Mouse (Mus musculus): Measurements from ENCODE around the gene Fam118b. TPM values are rescaled to one million over a fixed set of nuclear protein-coding genes. Genes with fewer than 3 reads are reported as not detected.
A peak's percentile ranks its signal among the peaks of the same experiment; 100 is the strongest.

The Fam118b gene
- polyA plus RNA-seq, 1 experiment from 2014 or later = 64.9 TPM

- no peak overlapping the region for H3K4me3 ChIP-seq
- no peaks in the 10 kb centered on the region for H3K4me1 ChIP-seq
- no peak overlapping the region for H3K27ac ChIP-seq
- WGBS = 87% methylated on average over 2 of the region's 2 CpGs
- peaks cover 15% of the 10 kb centered on the region for H3K36me3 ChIP-seq (replicated peaks)
- DNase-seq (ENCODE audit: extremely low spot score, low spot score) = no peak
- H3K27me3 ChIP-seq (ENCODE audit: poor library complexity, severe bottlenecking) = no peaks in the 10 kb centered on the region
- no peaks in the 10 kb centered on the region for H3K9me3 ChIP-seq
Observed at GRCm38 (mm10) chr9:35182832-35183231, 84.8 kb downstream of the Fam118b start.

DNA sequence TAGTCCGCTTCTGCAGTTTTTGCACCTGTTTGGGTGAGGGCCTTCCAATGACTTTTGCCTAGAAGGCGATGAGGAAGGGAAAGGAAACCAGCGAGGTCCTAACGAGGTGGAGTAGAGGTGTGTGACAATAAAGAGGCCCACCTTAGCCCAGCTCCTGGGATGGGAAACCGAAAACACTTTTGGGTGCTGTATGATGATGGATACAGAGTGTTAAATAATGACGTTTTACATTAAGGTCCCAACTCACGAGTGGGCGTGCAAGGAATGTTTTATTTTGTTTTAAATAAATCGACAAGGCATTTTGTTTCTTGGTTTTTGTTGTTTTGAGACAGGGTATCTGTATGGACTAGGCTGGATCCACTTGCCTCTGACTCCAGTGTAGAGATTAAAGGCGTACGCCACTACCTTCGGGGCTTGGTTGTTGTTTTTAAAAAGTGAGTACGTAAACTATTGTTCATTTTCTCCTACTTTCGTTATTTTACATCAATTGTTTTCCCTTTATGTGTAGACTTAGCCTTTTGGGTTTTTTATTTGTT is 91.4 kb downstream of the Fam118b start:
- no peaks in the 10 kb centered on the region for H3K9me3 ChIP-seq
- peak overlapping the region; percentile 75 for H3K4me3 ChIP-seq
- 0 out of 2 replicates have a peak, but pooled peaks cover under 1% of the 10 kb centered on the region for H3K36me3 ChIP-seq (replicated peaks)
- peaks cover 20% of the 10 kb centered on the region for H3K4me1 ChIP-seq
- H3K27me3 ChIP-seq (ENCODE audit: poor library complexity, severe bottlenecking) = no peaks in the 10 kb centered on the region
- DNase-seq (ENCODE audit: extremely low spot score, low spot score) = no peak
- peak overlapping the region; percentile 93 for H3K27ac ChIP-seq
- WGBS = 51% methylated on average over 14 of the region's 14 CpGs

- peak; percentile 94 for DNase-seq (ENCODE audit: extremely low spot score, low spot score)
- Histone ChIP-seq H3K4me1 (peaks cover 20% of the 10 kb centered on the region), H3K27ac (peak within 1 kb of the TSS; percentile 93), H3K4me3 (peak within 1 kb of the TSS; percentile 75), H3K36me3 (replicated peaks) (peaks cover 8% of the 10 kb centered on the region), H3K9me3 (no peaks in the 10 kb centered on the region), H3K27me3 (ENCODE audit: poor library complexity, severe bottlenecking) (no peaks in the 10 kb centered on the region)
- WGBS = under 1% methylated on average over 38 of the region's 38 CpGs
Observed at GRCm38 (mm10) chr9:35175251-35176123, 92.1 kb downstream of the Fam118b start, which contains the start of gene Dcps. Dcps (minus strand) TSS chr9:35176061.

DNA sequence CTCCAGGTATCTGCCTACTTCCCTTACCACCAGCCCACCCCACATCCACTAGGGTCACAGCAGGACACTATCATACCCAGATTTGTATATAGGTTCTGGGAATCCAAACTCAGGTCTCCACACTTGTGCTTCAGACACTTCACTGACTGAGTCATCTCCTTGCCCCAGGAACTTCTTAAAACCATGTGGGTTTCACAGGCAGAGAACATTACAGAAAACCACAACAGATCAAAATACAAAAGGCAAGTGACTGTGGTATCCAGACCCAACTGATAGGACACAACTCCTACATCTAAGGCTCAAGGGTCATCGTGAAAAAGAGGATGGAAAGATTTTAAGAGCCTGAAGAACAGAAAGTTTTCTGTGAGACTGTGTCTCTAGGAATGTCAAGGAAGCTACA is 94.3 kb downstream of the Fam118b start:
- DNase-seq (ENCODE audit: extremely low spot score, low spot score) = no peak
- 92% methylated on average over 1 of the region's 1 CpGs for WGBS
- H3K4me3 ChIP-seq = no peak overlapping the region

GRCm38 (mm10) chr9:35170071-35170470 is 97.5 kb downstream of the Fam118b start:
- Histone ChIP-seq H3K9me3 (no peaks in the 10 kb centered on the region), H3K36me3 (replicated peaks) (peaks cover 33% of the 10 kb centered on the region), H3K27ac (no peak overlapping the region), H3K4me3 (no peak overlapping the region), H3K4me1 (peaks cover 34% of the 10 kb centered on the region), H3K27me3 (ENCODE audit: poor library complexity, severe bottlenecking) (no peaks in the 10 kb centered on the region)
- DNase-seq (ENCODE audit: extremely low spot score, low spot score) = no peak
- WGBS = 92% methylated on average over 7 of the region's 7 CpGs

More for the DNA sequence above, 94.3 kb downstream of the Fam118b start:
- Histone ChIP-seq H3K4me1 (peaks cover 20% of the 10 kb centered on the region), H3K27ac (no peak overlapping the region), H3K36me3 (replicated peaks) (peaks cover 27% of the 10 kb centered on the region), H3K9me3 (no peaks in the 10 kb centered on the region), H3K27me3 (ENCODE audit: poor library complexity, severe bottlenecking) (no peaks in the 10 kb centered on the region)

Other genes with a start within 250 kb of the Fam118b start
- gene St3gal4, start 148.5 kb downstream of the Fam118b start, polyA plus RNA-seq (2016; fragmentation: Nextera tagmentation; extraction: Ambion mirVana) = 14.5 and 15.0 TPM in 2 replicates
- gene Dcps, start 91.7 kb downstream of the Fam118b start, polyA plus RNA-seq (2016; fragmentation: Nextera tagmentation; extraction: Ambion mirVana) = 106 and 113 TPM in 2 replicates
- gene Srpr, start 67.6 kb downstream of the Fam118b start, polyA plus RNA-seq (2016; fragmentation: Nextera tagmentation; extraction: Ambion mirVana) = 78.8 and 81.3 TPM in 2 replicates
- gene Tirap, start 67.5 kb downstream of the Fam118b start, polyA plus RNA-seq (2016; fragmentation: Nextera tagmentation; extraction: Ambion mirVana) = 18.8 and 21.9 TPM in 2 replicates
- 55.3 and 55.6 TPM in 2 replicates for gene Foxred1, start 56.8 kb downstream of the Fam118b start, polyA plus RNA-seq (2016; fragmentation: Nextera tagmentation; extraction: Ambion mirVana)
- gene Rpusd4, start 60 bp upstream of the Fam118b start, polyA plus RNA-seq (2016; fragmentation: Nextera tagmentation; extraction: Ambion mirVana) = 33.3 TPM in 2 replicates
- gene Cdon, start 153.3 kb upstream of the Fam118b start, polyA plus RNA-seq (2016; fragmentation: Nextera tagmentation; extraction: Ambion mirVana) = 13.4 and 16.2 TPM in 2 replicates